Mouse (Mus musculus): ENCODE results near the gene Irf9. TPM values are rescaled to one million over a fixed set of nuclear protein-coding genes. Genes with fewer than 3 reads are reported as not detected.
A peak's percentile ranks its signal among the peaks of the same experiment; 100 is the strongest.

The Irf9 gene
- polyA plus RNA-seq, 1 experiment from 2014 or later, result 10.7 TPM

- Histone ChIP-seq H3K27me3 (ENCODE audit: control insufficient read depth, insufficient read depth, low read length) (no peaks in the 10 kb centered on the region), H3K27ac (ENCODE audit: low read length) (no peak overlapping the region), H3K9me3 (replicated peaks; ENCODE audit: control insufficient read depth, low read length) (no peaks in the 10 kb centered on the region), H3K9ac (ENCODE audit: low read length) (no peak overlapping the region), H3K4me1 (ENCODE audit: control insufficient read depth, insufficient read depth, low read length) (peaks cover 15% of the 10 kb centered on the region), H3K36me3 (ENCODE audit: control insufficient read depth, insufficient read depth, low read length) (peaks cover 19% of the 10 kb centered on the region), H3K4me2 (ENCODE audit: low read depth, low read length) (no peak overlapping the region), H3K4me3 (replicated peaks; ENCODE audit: low read length) (no peak overlapping the region)
- ATAC-seq (ENCODE audit: insufficient read depth, low FRiP score), result no peak
- WGBS, result 90% methylated on average over 11 of the region's 11 CpGs
These were observed 40.1 kb upstream of the Irf9 start for GRCm38 (mm10) chr14:55563249-55563648.

- Histone ChIP-seq H3K4me3 (replicated peaks; ENCODE audit: low read length) (no peak overlapping the region), H3K36me3 (ENCODE audit: control insufficient read depth, insufficient read depth, low read length) (peaks cover 22% of the 10 kb centered on the region), H3K27me3 (ENCODE audit: control insufficient read depth, insufficient read depth, low read length) (no peaks in the 10 kb centered on the region), H3K9ac (ENCODE audit: low read length) (no peak overlapping the region), H3K27ac (ENCODE audit: low read length) (no peak overlapping the region), H3K9me3 (replicated peaks; ENCODE audit: control insufficient read depth, low read length) (no peaks in the 10 kb centered on the region), H3K4me1 (ENCODE audit: control insufficient read depth, insufficient read depth, low read length) (peaks cover 13% of the 10 kb centered on the region), H3K4me2 (ENCODE audit: low read depth, low read length) (no peak overlapping the region)
- 68% methylated on average over 3 of the region's 3 CpGs for WGBS
- no peak for ATAC-seq (ENCODE audit: insufficient read depth, low FRiP score)
These were observed 37.6 kb upstream of the Irf9 start for GRCm38 (mm10) chr14:55565748-55566147.

GRCm38 (mm10) chr14:55567496-55567895, 35.9 kb upstream of the Irf9 start:
- ATAC-seq (ENCODE audit: insufficient read depth, low FRiP score), result no peak
- H3K4me2 ChIP-seq (ENCODE audit: low read depth, low read length), result no peak overlapping the region
- no peaks in the 10 kb centered on the region for H3K9me3 ChIP-seq (replicated peaks; ENCODE audit: control insufficient read depth, low read length)
- no peak overlapping the region for H3K9ac ChIP-seq (ENCODE audit: low read length)
- no peaks in the 10 kb centered on the region for H3K4me1 ChIP-seq (ENCODE audit: control insufficient read depth, insufficient read depth, low read length)
- H3K36me3 ChIP-seq (ENCODE audit: control insufficient read depth, insufficient read depth, low read length), result peaks cover 22% of the 10 kb centered on the region
- no peaks in the 10 kb centered on the region for H3K27me3 ChIP-seq (ENCODE audit: control insufficient read depth, insufficient read depth, low read length)
- 80% methylated on average over 3 of the region's 3 CpGs for WGBS
- no peak overlapping the region for H3K4me3 ChIP-seq (replicated peaks; ENCODE audit: low read length)
- no peak overlapping the region for H3K27ac ChIP-seq (ENCODE audit: low read length)

- Histone ChIP-seq H3K4me1 (ENCODE audit: control insufficient read depth, insufficient read depth, low read length) (no peaks in the 10 kb centered on the region; the same call in 1 of the 2 replicates), H3K4me2 (ENCODE audit: low read depth, low read length) (no peak overlapping the region), H3K27ac (ENCODE audit: low read length) (no peak overlapping the region), H3K9ac (ENCODE audit: low read length) (no peak overlapping the region), H3K4me3 (replicated peaks; ENCODE audit: low read length) (no peak overlapping the region), H3K27me3 (ENCODE audit: control insufficient read depth, insufficient read depth, low read length) (no peaks in the 10 kb centered on the region), H3K36me3 (ENCODE audit: control insufficient read depth, insufficient read depth, low read length) (peaks cover 18% of the 10 kb centered on the region; the same call in 1 of the 2 replicates), H3K9me3 (replicated peaks; ENCODE audit: control insufficient read depth, low read length) (no peaks in the 10 kb centered on the region)
- no peak for ATAC-seq (ENCODE audit: insufficient read depth, low FRiP score)
- 90% methylated on average over 2 of the region's 2 CpGs for WGBS
These were observed 32.8 kb upstream of the Irf9 start for GRCm38 (mm10) chr14:55570588-55570987.

DNA sequence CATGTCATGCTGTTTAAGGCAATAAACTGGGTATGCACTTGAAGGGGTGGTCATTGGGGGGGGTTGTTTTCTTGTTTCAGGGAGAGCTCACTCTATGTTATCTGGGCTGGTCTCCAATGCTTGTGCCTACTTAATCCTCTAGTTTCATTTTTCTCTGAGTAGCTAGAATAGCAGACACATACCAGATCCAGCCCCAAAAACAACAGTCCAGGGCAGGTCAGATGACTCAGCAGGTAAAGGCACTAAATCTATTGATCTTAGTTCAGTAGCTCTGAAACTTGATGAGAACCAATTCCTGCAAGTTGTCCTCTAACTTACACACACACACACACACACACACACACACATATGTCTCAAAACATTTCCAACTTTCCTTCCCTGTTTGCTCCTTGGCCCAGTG, 31.6 kb upstream of the Irf9 start:
- H3K27me3 ChIP-seq (ENCODE audit: control insufficient read depth, insufficient read depth, low read length), result no peaks in the 10 kb centered on the region
- H3K4me3 ChIP-seq (replicated peaks; ENCODE audit: low read length), result no peak overlapping the region
- 0 out of 2 replicates have a peak, but pooled peaks cover 10% of the 10 kb centered on the region for H3K36me3 ChIP-seq (ENCODE audit: control insufficient read depth, insufficient read depth, low read length)
- ATAC-seq (ENCODE audit: insufficient read depth, low FRiP score), result no peak
- H3K9me3 ChIP-seq (replicated peaks; ENCODE audit: control insufficient read depth, low read length), result no peaks in the 10 kb centered on the region
- H3K27ac ChIP-seq (ENCODE audit: low read length), result no peak overlapping the region
- H3K4me2 ChIP-seq (ENCODE audit: low read depth, low read length), result no peak overlapping the region
- no peaks in the 10 kb centered on the region; the same call in 1 of the 2 replicates for H3K4me1 ChIP-seq (ENCODE audit: control insufficient read depth, insufficient read depth, low read length)
- H3K9ac ChIP-seq (ENCODE audit: low read length), result no peak overlapping the region

- H3K4me2 ChIP-seq (ENCODE audit: low read depth, low read length), result 0 out of 2 replicates have a peak within 1 kb of the TSS, but pooled peaks have one; percentile 21
- H3K9ac ChIP-seq (ENCODE audit: low read length), result peak within 1 kb of the TSS; percentile 39; the same call in 1 of the 2 replicates
- no peaks in the 10 kb centered on the region for H3K27me3 ChIP-seq (ENCODE audit: control insufficient read depth, insufficient read depth, low read length)
- H3K27ac ChIP-seq (ENCODE audit: low read length), result no peak within 1 kb of the TSS
- no peak for ATAC-seq (ENCODE audit: insufficient read depth, low FRiP score)
- H3K4me1 ChIP-seq (ENCODE audit: control insufficient read depth, insufficient read depth, low read length), result peaks cover 13% of the 10 kb centered on the region
- H3K36me3 ChIP-seq (ENCODE audit: control insufficient read depth, insufficient read depth, low read length), result peaks cover 1% of the 10 kb centered on the region
- H3K9me3 ChIP-seq (replicated peaks; ENCODE audit: control insufficient read depth, low read length), result no peaks in the 10 kb centered on the region
- H3K4me3 ChIP-seq (replicated peaks; ENCODE audit: low read length), result no peak within 1 kb of the TSS
- WGBS, result 68% methylated on average over 8 of the region's 8 CpGs
These were observed 28.1 kb upstream of the Irf9 start, which contains the start of gene Fitm1 for GRCm38 (mm10) chr14:55575302-55575701. Fitm1 (plus strand) TSS chr14:55575617.

DNA sequence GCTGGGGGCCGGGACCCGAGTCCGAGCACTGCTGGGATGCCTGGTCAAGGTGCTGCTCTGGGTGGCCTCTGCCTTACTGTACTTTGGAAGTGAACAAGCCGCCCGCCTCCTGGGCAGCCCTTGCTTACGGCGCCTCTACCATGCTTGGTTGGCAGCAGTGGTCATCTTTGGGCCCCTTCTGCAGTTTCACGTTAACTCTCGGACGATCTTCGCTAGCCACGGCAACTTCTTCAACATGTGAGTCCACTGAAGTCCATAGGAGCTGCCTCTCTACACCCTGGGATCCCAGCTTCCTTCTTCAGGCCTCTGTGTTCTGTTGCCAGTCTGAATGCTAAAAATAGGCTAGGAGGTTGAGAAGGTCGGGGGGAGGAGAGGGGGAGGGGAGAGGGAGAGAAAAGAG, 27.7 kb upstream of the Irf9 start:
- no peak overlapping the region for H3K27ac ChIP-seq (ENCODE audit: low read length)
- 76% methylated on average over 13 of the region's 13 CpGs for WGBS
- ATAC-seq (ENCODE audit: insufficient read depth, low FRiP score), result no peak
- H3K4me2 ChIP-seq (ENCODE audit: low read depth, low read length), result 0 out of 2 replicates have a peak overlapping the region, but pooled peaks have one; percentile 21
- H3K4me3 ChIP-seq (replicated peaks; ENCODE audit: low read length), result no peak overlapping the region
- no peaks in the 10 kb centered on the region for H3K27me3 ChIP-seq (ENCODE audit: control insufficient read depth, insufficient read depth, low read length)
- H3K9ac ChIP-seq (ENCODE audit: low read length), result peak overlapping the region; percentile 39; the same call in 1 of the 2 replicates
- H3K36me3 ChIP-seq (ENCODE audit: control insufficient read depth, insufficient read depth, low read length), result peaks cover 5% of the 10 kb centered on the region
- H3K9me3 ChIP-seq (replicated peaks; ENCODE audit: control insufficient read depth, low read length), result no peaks in the 10 kb centered on the region
- H3K4me1 ChIP-seq (ENCODE audit: control insufficient read depth, insufficient read depth, low read length), result peaks cover 13% of the 10 kb centered on the region

DNA sequence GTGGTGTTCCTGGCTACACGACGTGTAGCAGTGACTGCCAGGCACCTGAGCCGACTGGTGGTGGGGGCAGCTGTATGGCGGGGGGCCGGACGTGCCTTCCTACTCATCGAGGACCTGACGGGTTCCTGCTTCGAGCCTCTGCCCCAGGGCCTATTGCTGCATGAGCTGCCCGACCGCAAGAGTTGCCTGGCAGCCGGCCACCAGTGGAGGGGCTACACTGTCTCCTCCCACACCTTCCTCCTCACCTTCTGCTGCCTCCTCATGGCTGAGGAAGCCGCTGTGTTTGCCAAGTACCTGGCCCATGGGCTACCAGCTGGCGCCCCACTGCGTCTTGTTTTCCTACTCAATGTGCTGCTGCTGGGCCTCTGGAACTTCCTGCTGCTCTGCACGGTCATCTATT, 27.0 kb upstream of the Irf9 start:
- 0 out of 2 replicates have a peak overlapping the region, but pooled peaks have one; percentile 3 for H3K9ac ChIP-seq (ENCODE audit: low read length)
- WGBS, result 79% methylated on average over 16 of the region's 16 CpGs
- no peak for ATAC-seq (ENCODE audit: insufficient read depth, low FRiP score)
- H3K4me3 ChIP-seq (replicated peaks; ENCODE audit: low read length), result no peak overlapping the region
- H3K27me3 ChIP-seq (ENCODE audit: control insufficient read depth, insufficient read depth, low read length), result no peaks in the 10 kb centered on the region
- peaks cover 13% of the 10 kb centered on the region for H3K4me1 ChIP-seq (ENCODE audit: control insufficient read depth, insufficient read depth, low read length)
- no peak overlapping the region for H3K4me2 ChIP-seq (ENCODE audit: low read depth, low read length)
- H3K27ac ChIP-seq (ENCODE audit: low read length), result no peak overlapping the region
- no peaks in the 10 kb centered on the region for H3K9me3 ChIP-seq (replicated peaks; ENCODE audit: control insufficient read depth, low read length)
- peaks cover 7% of the 10 kb centered on the region for H3K36me3 ChIP-seq (ENCODE audit: control insufficient read depth, insufficient read depth, low read length)

- Histone ChIP-seq H3K27me3 (ENCODE audit: control insufficient read depth, insufficient read depth, low read length) (no peaks in the 10 kb centered on the region), H3K4me3 (replicated peaks; ENCODE audit: low read length) (peak within 1 kb of the TSS; percentile 98), H3K4me1 (ENCODE audit: control insufficient read depth, insufficient read depth, low read length) (peaks cover 13% of the 10 kb centered on the region), H3K27ac (ENCODE audit: low read length) (peak within 1 kb of the TSS; percentile 93), H3K36me3 (ENCODE audit: control insufficient read depth, insufficient read depth, low read length) (peaks cover 7% of the 10 kb centered on the region), H3K9me3 (replicated peaks; ENCODE audit: control insufficient read depth, low read length) (no peaks in the 10 kb centered on the region), H3K9ac (ENCODE audit: low read length) (peak within 1 kb of the TSS; percentile 96), H3K4me2 (ENCODE audit: low read depth, low read length) (peak within 1 kb of the TSS; percentile 93)
- under 1% methylated on average over 32 of the region's 32 CpGs for WGBS
- ATAC-seq (ENCODE audit: insufficient read depth, low FRiP score), result peak; percentile 91
These were observed 25.3 kb upstream of the Irf9 start, which contains the start of gene Psme1 for GRCm38 (mm10) chr14:55577871-55578667. Psme1 (plus strand) TSS chr14:55578123.

Data from stomach, embryonic 16.5 days (tissue).